Mouse (Mus musculus): Measurements from ENCODE around the gene Fbxo45.

DNA sequence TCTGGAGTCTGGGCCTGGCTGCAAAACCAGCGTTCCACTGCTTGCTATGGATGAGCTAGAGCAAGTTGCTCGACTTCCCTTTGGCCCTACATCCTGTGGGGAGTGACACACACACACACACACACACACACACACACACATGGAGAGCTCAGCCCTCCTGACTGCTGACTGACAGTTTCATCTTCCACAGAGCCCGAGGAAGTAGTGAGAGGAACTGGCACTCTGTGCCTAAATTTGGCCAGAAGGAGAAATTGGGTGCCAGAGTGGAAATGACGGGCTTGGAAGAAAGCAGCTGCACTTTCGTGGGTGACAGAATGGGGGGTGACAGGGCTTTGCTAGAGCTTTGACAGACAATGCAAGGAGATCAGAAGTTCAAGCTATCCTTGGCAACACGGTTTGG, 57.8 kb downstream of the Fbxo45 start:
- TF ChIP-seq CTCF (IDR thresholded peaks at IDR 0.05; ENCODE audit: low read depth, low read length), result no peak
- TF ChIP-seq GATA1 (IDR thresholded peaks at IDR 0.05; ENCODE audit: borderline replicate concordance, low read length), result no peak
- TF ChIP-seq TAL1 (conservative IDR thresholded peaks at IDR 0.05; ENCODE audit: low read depth, low read length), result no peak
- no peak for TF ChIP-seq GATA2 (IDR thresholded peaks at IDR 0.05; ENCODE audit: borderline replicate concordance, low read depth, low read length)

Data from G1E (cell line).